Comparison of ENCODE assay signal across 14 mouse cellular contexts in genomic region chr15:78605371-78605791, GRCm38 (mm10). TPM values are rescaled to one million over a fixed set of nuclear protein-coding genes. Genes with fewer than 3 reads are reported as not detected.
DNase-seq lines count a peak whose midpoint lies in the region; ATAC-seq lines count a peak whose summit lies in the region.
"Had no signal": no experiment of that assay in that cellular context is flagged by ENCODE, and none has a peak within 500 bp of the region (broad histone marks: within the 10 kb centered on the region; RNA-seq: fewer than 3 reads in every experiment).

No protein-coding gene starts in this region.

- no peaks in the 10 kb centered on the region for H3K36me3 ChIP-seq in liver, embryonic 16.5 days (ENCODE audit: control insufficient read depth, insufficient read depth)
- no peaks in the 10 kb centered on the region for H3K36me3 ChIP-seq in liver, embryonic 11.5 days (ENCODE audit: control insufficient read depth, insufficient read depth, low read length)
- no peaks in the 10 kb centered on the region for H3K36me3 ChIP-seq in limb, embryonic 10.5 days
- H3K36me3 ChIP-seq: heart, embryonic 15.5 days; hindbrain, embryonic 10.5 days; intestine, embryonic 15.5 days; stomach, embryonic 15.5 days had no signal

- H3K27me3 ChIP-seq in liver, embryonic 16.5 days (ENCODE audit: control insufficient read depth, insufficient read depth, low read depth, low read length), result no peaks in the 10 kb centered on the region
- no peaks in the 10 kb centered on the region for H3K27me3 ChIP-seq in liver, embryonic 11.5 days (replicated peaks; ENCODE audit: control insufficient read depth, insufficient read depth, low read length)
- H3K27me3 ChIP-seq in limb, embryonic 10.5 days (ENCODE audit: low read depth, poor library complexity, severe bottlenecking), result no peaks in the 10 kb centered on the region
- H3K27me3 ChIP-seq: forebrain, embryonic 13.5 days; heart, embryonic 15.5 days; intestine, embryonic 15.5 days; Patski; stomach, embryonic 15.5 days had no signal

- H3K9me3 ChIP-seq in liver, embryonic 16.5 days (replicated peaks; ENCODE audit: control insufficient read depth, low read length), result no peaks in the 10 kb centered on the region
- no peaks in the 10 kb centered on the region for H3K9me3 ChIP-seq in liver, embryonic 11.5 days (ENCODE audit: control insufficient read depth, low read length)
- H3K9me3 ChIP-seq in limb, embryonic 10.5 days (replicated peaks), result 0 out of 2 replicates have a peak, but pooled peaks cover 2% of the 10 kb centered on the region
- H3K9me3 ChIP-seq: forebrain, embryonic 13.5 days; heart, embryonic 15.5 days; hindbrain, embryonic 10.5 days; intestine, embryonic 15.5 days; stomach, embryonic 15.5 days had no signal

- 26% methylated on average over 3 of the region's 3 CpGs for WGBS in liver, embryonic 16.5 days (ENCODE audit: insufficient replicate concordance)
- WGBS in liver, embryonic 11.5 days, result 54% methylated on average over 3 of the region's 3 CpGs
- 57% methylated on average over 3 of the region's 3 CpGs for WGBS in limb, embryonic 10.5 days

- H3K4me3 ChIP-seq in liver, embryonic 16.5 days (ENCODE audit: low read depth, low read length), result no peak overlapping the region
- H3K4me3 ChIP-seq in liver, embryonic 11.5 days (ENCODE audit: low read depth, low read length), result no peak overlapping the region
- no peak overlapping the region for H3K4me3 ChIP-seq in limb, embryonic 10.5 days
- H3K4me3 ChIP-seq: forebrain, embryonic 13.5 days; heart, embryonic 15.5 days; hindbrain, embryonic 10.5 days; intestine, embryonic 15.5 days; stomach, embryonic 15.5 days had no signal

- peak; percentile 35; the same call in 1 of the 2 replicates for ATAC-seq in liver, embryonic 16.5 days (ENCODE audit: low read depth)
- no peak for ATAC-seq in liver, embryonic 11.5 days (replicated peaks; ENCODE audit: low FRiP score)
- ATAC-seq: intestine, embryonic 15.5 days had no signal

- H3K4me2 ChIP-seq in liver, embryonic 16.5 days (ENCODE audit: low read depth, low read length), result no peak overlapping the region
- no peak overlapping the region for H3K4me2 ChIP-seq in liver, embryonic 11.5 days
- H3K4me2 ChIP-seq: forebrain, embryonic 13.5 days; heart, embryonic 15.5 days; intestine, embryonic 15.5 days; stomach, embryonic 15.5 days had no signal

- no peak overlapping the region for H3K9ac ChIP-seq in liver, embryonic 16.5 days (ENCODE audit: low read depth, low read length)
- no peak overlapping the region for H3K9ac ChIP-seq in liver, embryonic 11.5 days (ENCODE audit: low read depth, low read length)
- H3K9ac ChIP-seq: forebrain, embryonic 13.5 days; heart, embryonic 15.5 days; intestine, embryonic 15.5 days; stomach, embryonic 15.5 days had no signal

- no peak overlapping the region for H3K27ac ChIP-seq in liver, embryonic 16.5 days (ENCODE audit: low read length)
- no peak overlapping the region for H3K27ac ChIP-seq in liver, embryonic 11.5 days (ENCODE audit: low read depth, low read length)
- H3K27ac ChIP-seq in limb, embryonic 10.5 days, result 0 out of 2 replicates have a peak overlapping the region, but pooled peaks have one; percentile 17
- H3K27ac ChIP-seq: forebrain, embryonic 13.5 days; heart, embryonic 15.5 days; hindbrain, embryonic 10.5 days; intestine, embryonic 15.5 days; stomach, embryonic 15.5 days had no signal

- DNase-seq in liver, embryonic 11.5 days (ENCODE audit: low spot score), result no peak
- DNase-seq in CD4-positive helper T cell, adult 2 months (ENCODE audit: low read depth, low spot score), result peak; percentile 54
- no peak for DNase-seq in limb, embryonic 10.5 days (ENCODE audit: low spot score)
- DNase-seq in thymus, postnatal 14 days, result peak; percentile 82
- no peak for DNase-seq in layer of hippocampus, postnatal 10 days (ENCODE audit: low spot score in 2 of 2)
- DNase-seq in layer of hippocampus, postnatal 36 days, result no peak
- DNase-seq: heart, adult 11 months had no signal

- H3K4me1 ChIP-seq in liver, embryonic 16.5 days (ENCODE audit: control insufficient read depth, low read depth, low read length), result no peaks in the 10 kb centered on the region; the same call in 1 of the 2 replicates
- no peaks in the 10 kb centered on the region; the same call in 1 of the 2 replicates for H3K4me1 ChIP-seq in liver, embryonic 11.5 days (replicated peaks; ENCODE audit: control insufficient read depth, insufficient read depth, low read length)
- H3K4me1 ChIP-seq in limb, embryonic 10.5 days, result peaks cover 15% of the 10 kb centered on the region
- H3K4me1 ChIP-seq: heart, embryonic 15.5 days; intestine, embryonic 15.5 days had no signal

RNA-seq across cellular contexts. Expression of gene Cyth4, which starts 8.5 kb away (rescaled TPM):
- 12.5 and 13.5 TPM in 2 replicates for polyA plus RNA-seq in liver, embryonic 16.5 days (2015; fragmentation: Nextera tagmentation; extraction: Ambion mirVana)
- polyA plus RNA-seq in liver, embryonic 11.5 days (2014; fragmentation: Nextera tagmentation; extraction: Ambion mirVana), result 7.8 and 9.5 TPM in 2 replicates
- polyA plus RNA-seq in limb, embryonic 10.5 days (2016; fragmentation: Nextera tagmentation; extraction: Ambion mirVana), result 3.2 and 4.4 TPM in 2 replicates
- 10 to 100 TPM; 13.8 to 15.2 TPM for total RNA-seq in layer of hippocampus, postnatal 10 days (2021)
- 10 to 100 TPM; 22.2 to 23.7 TPM for total RNA-seq in layer of hippocampus, postnatal 36 days (2021)

RNA-seq across cellular contexts. Expression of gene Rac2, which starts 32.8 kb away (rescaled TPM):
- 108 and 121 TPM in 2 replicates for polyA plus RNA-seq in liver, embryonic 16.5 days (2015; fragmentation: Nextera tagmentation; extraction: Ambion mirVana)
- 124 and 126 TPM in 2 replicates for polyA plus RNA-seq in liver, embryonic 11.5 days (2014; fragmentation: Nextera tagmentation; extraction: Ambion mirVana)
- polyA plus RNA-seq in limb, embryonic 10.5 days (2016; fragmentation: Nextera tagmentation; extraction: Ambion mirVana), result 4.3 and 4.4 TPM in 2 replicates
- total RNA-seq in layer of hippocampus, postnatal 10 days (2021), result 1 to 10 TPM; 3.6 to 3.7 TPM
- total RNA-seq in layer of hippocampus, postnatal 36 days (2021), result 1 to 10 TPM; 2.0 to 2.7 TPM
- polyA plus RNA-seq: Patski had no signal

Comparison
In these comparisons a context has a peak if more than half of its experiments do, and no peak if none do; other contexts are left out.
1. DNase-seq: peak in CD4-positive helper T cell, adult 2 months (single experiment) and thymus, postnatal 14 days (single experiment); none in liver, embryonic 11.5 days (single experiment), limb, embryonic 10.5 days (single experiment), layer of hippocampus, postnatal 10 days (0 of 2) and layer of hippocampus, postnatal 36 days (0 of 2).
2. RNA of gene Rac2, which starts 32.8 kb away (polyA plus RNA-seq): 124 to 126 TPM in liver, embryonic 11.5 days and 108 to 121 TPM in liver, embryonic 16.5 days; 4.3 to 4.4 TPM in limb, embryonic 10.5 days; every median in the first group is over 10 times any median in the second.